Mouse (Mus musculus): ENCODE data around the gene Dnah2. TPM values are rescaled to one million over a fixed set of nuclear protein-coding genes. Genes with fewer than 3 reads are reported as not detected.
A peak's percentile ranks its signal among the peaks of the same experiment; 100 is the strongest.

Gene Dnah2
- polyA plus RNA-seq, 1 experiment from 2014 or later, result 2.7 TPM

GRCm38 (mm10) chr11:69447299-69447698 lies 101.6 kb downstream of the Dnah2 start:
- Histone ChIP-seq H3K4me3 (no peak overlapping the region), H3K4me2 (no peak overlapping the region), H3K36me3 (no peaks in the 10 kb centered on the region), H3K9me3 (no peaks in the 10 kb centered on the region), H3K27ac (replicated peaks) (no peak overlapping the region), H3K9ac (no peak overlapping the region), H3K27me3 (no peaks in the 10 kb centered on the region), H3K4me1 (replicated peaks) (peaks cover 12% of the 10 kb centered on the region)
- 70% methylated on average over 7 of the region's 7 CpGs for WGBS
- no peak for ATAC-seq (ENCODE audit: low read depth)

GRCm38 (mm10) chr11:69443328-69443727 lies 105.6 kb downstream of the Dnah2 start:
- no peaks in the 10 kb centered on the region for H3K9me3 ChIP-seq
- no peak overlapping the region for H3K9ac ChIP-seq
- WGBS, result 35% methylated on average over 5 of the region's 5 CpGs
- H3K27me3 ChIP-seq, result no peaks in the 10 kb centered on the region
- no peak overlapping the region for H3K27ac ChIP-seq (replicated peaks)
- no peak overlapping the region for H3K4me2 ChIP-seq
- no peak overlapping the region for H3K4me3 ChIP-seq
- peaks cover 10% of the 10 kb centered on the region for H3K4me1 ChIP-seq (replicated peaks)
- no peaks in the 10 kb centered on the region for H3K36me3 ChIP-seq
- ATAC-seq (ENCODE audit: low read depth), result no peak

- H3K27ac ChIP-seq (replicated peaks), result no peak overlapping the region
- H3K9ac ChIP-seq, result no peak overlapping the region
- H3K27me3 ChIP-seq, result no peaks in the 10 kb centered on the region
- H3K36me3 ChIP-seq, result no peaks in the 10 kb centered on the region
- 61% methylated on average over 3 of the region's 3 CpGs for WGBS
- H3K4me2 ChIP-seq, result no peak overlapping the region
- ATAC-seq (ENCODE audit: low read depth), result no peak
- no peak overlapping the region for H3K4me3 ChIP-seq
- H3K4me1 ChIP-seq (replicated peaks), result peaks cover 3% of the 10 kb centered on the region
- no peaks in the 10 kb centered on the region for H3K9me3 ChIP-seq
Observed at GRCm38 (mm10) chr11:69437291-69437690, 111.6 kb downstream of the Dnah2 start.

- no peak overlapping the region for H3K9ac ChIP-seq
- no peak for ATAC-seq (ENCODE audit: low read depth)
- no peak overlapping the region for H3K27ac ChIP-seq (replicated peaks)
- no peak overlapping the region for H3K4me2 ChIP-seq
- peaks cover 9% of the 10 kb centered on the region for H3K4me1 ChIP-seq (replicated peaks)
- no peaks in the 10 kb centered on the region for H3K36me3 ChIP-seq
- no peaks in the 10 kb centered on the region for H3K27me3 ChIP-seq
- H3K4me3 ChIP-seq, result no peak overlapping the region
- 57% methylated on average over 6 of the region's 6 CpGs for WGBS
- no peaks in the 10 kb centered on the region for H3K9me3 ChIP-seq
Observed at GRCm38 (mm10) chr11:69433189-69433588, 115.7 kb downstream of the Dnah2 start.

- H3K27ac ChIP-seq (replicated peaks), result no peak overlapping the region
- 80% methylated on average over 11 of the region's 11 CpGs for WGBS
- no peaks in the 10 kb centered on the region for H3K9me3 ChIP-seq
- H3K27me3 ChIP-seq, result no peaks in the 10 kb centered on the region
- no peak overlapping the region for H3K9ac ChIP-seq
- ATAC-seq (ENCODE audit: low read depth), result no peak
- no peaks in the 10 kb centered on the region for H3K36me3 ChIP-seq
- no peak overlapping the region for H3K4me3 ChIP-seq
- no peak overlapping the region for H3K4me2 ChIP-seq
- peaks cover 9% of the 10 kb centered on the region for H3K4me1 ChIP-seq (replicated peaks)
Observed at GRCm38 (mm10) chr11:69432640-69432982, 116.3 kb downstream of the Dnah2 start.

GRCm38 (mm10) chr11:69431829-69432639 lies 116.9 kb downstream of the Dnah2 start:
- peak; percentile 88 for ATAC-seq (ENCODE audit: low read depth)
- H3K4me2 ChIP-seq, result peak overlapping the region; percentile 25
- H3K9me3 ChIP-seq, result no peaks in the 10 kb centered on the region
- no peak overlapping the region for H3K9ac ChIP-seq
- H3K27me3 ChIP-seq, result no peaks in the 10 kb centered on the region
- no peaks in the 10 kb centered on the region for H3K36me3 ChIP-seq
- WGBS, result 35% methylated on average over 11 of the region's 11 CpGs
- H3K4me3 ChIP-seq, result no peak overlapping the region
- no peak overlapping the region for H3K27ac ChIP-seq (replicated peaks)
- H3K4me1 ChIP-seq (replicated peaks), result peaks cover 9% of the 10 kb centered on the region

- H3K36me3 ChIP-seq, result no peaks in the 10 kb centered on the region
- 85% methylated on average over 15 of the region's 15 CpGs for WGBS
- ATAC-seq (ENCODE audit: low read depth), result no peak
- H3K27me3 ChIP-seq, result no peaks in the 10 kb centered on the region
- no peak overlapping the region for H3K4me3 ChIP-seq
- peaks cover 9% of the 10 kb centered on the region for H3K4me1 ChIP-seq (replicated peaks)
- H3K9me3 ChIP-seq, result no peaks in the 10 kb centered on the region
- H3K27ac ChIP-seq (replicated peaks), result no peak overlapping the region
- no peak overlapping the region for H3K9ac ChIP-seq
- H3K4me2 ChIP-seq, result no peak overlapping the region
Observed at GRCm38 (mm10) chr11:69430631-69431030, 118.3 kb downstream of the Dnah2 start.

- Histone ChIP-seq H3K4me1 (replicated peaks) (peaks cover 9% of the 10 kb centered on the region), H3K27ac (replicated peaks) (no peak overlapping the region), H3K4me3 (no peak overlapping the region), H3K27me3 (no peaks in the 10 kb centered on the region), H3K9me3 (no peaks in the 10 kb centered on the region), H3K36me3 (no peaks in the 10 kb centered on the region), H3K9ac (no peak overlapping the region), H3K4me2 (no peak overlapping the region)
- WGBS, result 59% methylated on average over 2 of the region's 2 CpGs
- ATAC-seq (ENCODE audit: low read depth), result no peak
Observed at GRCm38 (mm10) chr11:69429313-69429712, 119.6 kb downstream of the Dnah2 start.

- Histone ChIP-seq H3K36me3 (no peaks in the 10 kb centered on the region), H3K9ac (no peak overlapping the region), H3K27me3 (no peaks in the 10 kb centered on the region; the same call in 1 of the 2 replicates), H3K4me3 (no peak overlapping the region), H3K4me1 (replicated peaks) (peaks cover 9% of the 10 kb centered on the region), H3K9me3 (no peaks in the 10 kb centered on the region), H3K27ac (replicated peaks) (no peak overlapping the region), H3K4me2 (no peak overlapping the region)
- 31% methylated on average over 4 of the region's 4 CpGs for WGBS
- ATAC-seq (ENCODE audit: low read depth), result no peak
Observed at GRCm38 (mm10) chr11:69428751-69429150, 120.2 kb downstream of the Dnah2 start.

- WGBS, result 79% methylated on average over 2 of the region's 2 CpGs
- peaks cover 8% of the 10 kb centered on the region; the same call in 1 of the 2 replicates for H3K4me1 ChIP-seq (replicated peaks)
- H3K27ac ChIP-seq (replicated peaks), result no peak overlapping the region
- no peaks in the 10 kb centered on the region for H3K36me3 ChIP-seq
- ATAC-seq (ENCODE audit: low read depth), result no peak
- H3K27me3 ChIP-seq, result peaks cover 19% of the 10 kb centered on the region
- no peak overlapping the region for H3K4me3 ChIP-seq
- H3K4me2 ChIP-seq, result no peak overlapping the region
- no peaks in the 10 kb centered on the region for H3K9me3 ChIP-seq
- H3K9ac ChIP-seq, result no peak overlapping the region
Observed at GRCm38 (mm10) chr11:69426246-69426645, 122.7 kb downstream of the Dnah2 start.

GRCm38 (mm10) chr11:69423885-69424284 lies 125.0 kb downstream of the Dnah2 start:
- Histone ChIP-seq H3K36me3 (no peaks in the 10 kb centered on the region), H3K27me3 (peaks cover 28% of the 10 kb centered on the region), H3K4me1 (replicated peaks) (peaks cover 27% of the 10 kb centered on the region), H3K27ac (replicated peaks) (no peak overlapping the region), H3K4me2 (no peak overlapping the region), H3K9ac (no peak overlapping the region), H3K4me3 (no peak overlapping the region), H3K9me3 (no peaks in the 10 kb centered on the region)
- WGBS, result 79% methylated on average over 6 of the region's 6 CpGs
- no peak for ATAC-seq (ENCODE audit: low read depth)

- Histone ChIP-seq H3K27me3 (peaks cover 28% of the 10 kb centered on the region), H3K4me1 (replicated peaks) (peaks cover 35% of the 10 kb centered on the region), H3K9me3 (no peaks in the 10 kb centered on the region), H3K27ac (replicated peaks) (no peak overlapping the region), H3K4me3 (no peak overlapping the region), H3K9ac (no peak overlapping the region), H3K36me3 (no peaks in the 10 kb centered on the region), H3K4me2 (no peak overlapping the region)
- 89% methylated on average over 10 of the region's 10 CpGs for WGBS
- ATAC-seq (ENCODE audit: low read depth), result no peak
Observed at GRCm38 (mm10) chr11:69422842-69423241, 126.1 kb downstream of the Dnah2 start.

Measured in neural tube, embryonic 13.5 days (tissue).